Mouse (Mus musculus) MEL (cell line): ENCODE data around the gene Tnfrsf8. TPM values are rescaled to one million over a fixed set of nuclear protein-coding genes. Genes with fewer than 3 reads are reported as not detected.

ENCODE experiments used
- DNase-seq: peaks from one replicate; pipeline ENCODE4 v3.0.0; 2011; ENCODE audit warnings: low read depth, low spot score
- H3K27ac ChIP-seq: 2 replicates; pipeline ENCODE4 v1.5.1; 2012; ENCODE audit warnings: low read depth, mild to moderate bottlenecking, control low read depth, low read length, moderate library complexity; ENCODE audit not compliant: control insufficient read depth
- H3K27me3 ChIP-seq, 2 experiments: fragments of 150-350 bp in 1 of 2; sonication (generic) in 1 of 2; 2 replicates each; pipeline ENCODE4 v1.6.1; 2012; ENCODE audit warnings: low read length in 2 of 2, mild to moderate bottlenecking in 2 of 2, improper control_type of control experiment in 1 of 2, moderate library complexity in 1 of 2; ENCODE audit not compliant: insufficient read depth in 2 of 2, control insufficient read depth in 1 of 2
- H3K36me3 ChIP-seq, 2 experiments: 2 replicates each; pipeline ENCODE4 v1.6.1; 2012 to 2014; ENCODE audit warnings: low read length in 2 of 2, improper control_type of control experiment in 1 of 2, inconsistent platforms in 1 of 2, mild to moderate bottlenecking in 1 of 2; ENCODE audit not compliant: insufficient read depth in 2 of 2, control insufficient read depth in 1 of 2
- H3K4me1 ChIP-seq, 2 experiments: fragments of 150-350 bp in 1 of 2; sonication (generic) in 1 of 2; 2 replicates each; pipeline ENCODE4 v1.6.1; 2012; ENCODE audit warnings: low read length in 2 of 2, improper control_type of control experiment in 1 of 2, mild to moderate bottlenecking in 1 of 2; ENCODE audit not compliant: insufficient read depth in 2 of 2, control insufficient read depth in 1 of 2
- H3K4me3 ChIP-seq, 2 experiments: fragments of 150-350 bp in 1 of 2; sonication (generic) in 1 of 2; 2 replicates each; pipeline ENCODE4 v1.5.1; 2012; ENCODE audit warnings: low read depth in 2 of 2, low read length in 2 of 2, mild to moderate bottlenecking in 2 of 2, moderate library complexity in 2 of 2, control low read depth in 1 of 2, improper control_type of control experiment in 1 of 2; ENCODE audit not compliant: control insufficient read depth in 1 of 2, insufficient read depth in 1 of 2
- H3K79me2 ChIP-seq: 2 replicates; pipeline ENCODE4 v1.6.1; 2012; ENCODE audit warnings: mild to moderate bottlenecking, low read length, moderate library complexity; ENCODE audit not compliant: control insufficient read depth, poor library complexity, insufficient read depth
- H3K9ac ChIP-seq: 2 replicates; pipeline ENCODE4 v1.6.1; 2012; ENCODE audit warnings: low read depth, mild to moderate bottlenecking, control low read depth, low read length, moderate library complexity; ENCODE audit not compliant: control insufficient read depth, poor library complexity, severe bottlenecking
- H3K9me3 ChIP-seq: fragments of 150-350 bp; sonication (generic); replicated peaks from 2 replicates; pipeline ENCODE4 v1.6.1; 2012; ENCODE audit warnings: mild to moderate bottlenecking, low read length, improper control_type of control experiment, moderate library complexity; ENCODE audit not compliant: insufficient read depth
- BHLHE40 ChIP-seq: IDR thresholded peaks from 2 replicates; pipeline ENCODE4 v1.6.1; 2012; ENCODE audit warnings: low read depth, mild to moderate bottlenecking, inconsistent platforms, low read length, improper control_type of control experiment, borderline replicate concordance
- CTCF ChIP-seq, 3 experiments: IDR thresholded peaks in 2 of 3; conservative IDR thresholded peaks in 1 of 3; 2 replicates each; pipeline ENCODE4 v1.5.1; 2011 to 2012; ENCODE audit warnings: low read length in 3 of 3, low read depth in 2 of 3, mild to moderate bottlenecking in 2 of 3, improper control_type of control experiment in 1 of 3, inconsistent platforms in 1 of 3, mixed read lengths in 1 of 3, moderate library complexity in 1 of 3; ENCODE audit not compliant: control insufficient read depth in 1 of 3, insufficient read depth in 1 of 3, poor library complexity in 1 of 3, severe bottlenecking in 1 of 3
- ELF1 ChIP-seq: IDR thresholded peaks from 2 replicates; pipeline ENCODE4 v1.6.1; 2014; ENCODE audit warnings: low read depth, mild to moderate bottlenecking, inconsistent platforms, low read length, improper control_type of control experiment, moderate library complexity
- EP300 ChIP-seq, 2 experiments: IDR thresholded peaks; 2 replicates each; pipeline ENCODE4 v1.6.1; 2011; ENCODE audit warnings: improper control_type of control experiment in 2 of 2, low read length in 2 of 2, low read depth in 1 of 2, mild to moderate bottlenecking in 1 of 2
- ETS1 ChIP-seq: IDR thresholded peaks from 2 replicates; pipeline ENCODE4 v1.6.1; 2012; ENCODE audit warnings: low read depth, mild to moderate bottlenecking, inconsistent platforms, low read length, improper control_type of control experiment, moderate library complexity
- GABPA ChIP-seq: IDR thresholded peaks from 2 replicates; pipeline ENCODE4 v1.6.1; 2012; ENCODE audit warnings: low read depth, mild to moderate bottlenecking, inconsistent platforms, low read length, improper control_type of control experiment, moderate library complexity
- GATA1 ChIP-seq: IDR thresholded peaks from 2 replicates; pipeline ENCODE4 v1.6.1; 2011; ENCODE audit warnings: low read depth, low read length, improper control_type of control experiment
- HCFC1 ChIP-seq: IDR thresholded peaks from 2 replicates; pipeline ENCODE4 v1.6.1; 2012; ENCODE audit warnings: low read depth, mild to moderate bottlenecking, inconsistent platforms, low read length, improper control_type of control experiment, moderate library complexity
- JUND ChIP-seq: IDR thresholded peaks from 2 replicates; pipeline ENCODE4 v1.6.1; 2011; ENCODE audit warnings: low read depth, mild to moderate bottlenecking, improper control_type of control experiment, low read length
- KAT2A ChIP-seq: conservative IDR thresholded peaks from 2 replicates; pipeline ENCODE4 v1.6.1; 2012; ENCODE audit warnings: low read depth, low read length, improper control_type of control experiment, inconsistent platforms
- MAFK ChIP-seq: IDR thresholded peaks from 2 replicates; pipeline ENCODE4 v1.6.1; 2011; ENCODE audit warnings: low read depth, mild to moderate bottlenecking, low read length, improper control_type of control experiment, borderline replicate concordance
- MAX ChIP-seq: IDR thresholded peaks from 2 replicates; pipeline ENCODE4 v1.6.1; 2011; ENCODE audit warnings: low read length, improper control_type of control experiment
- MAZ ChIP-seq: IDR thresholded peaks from 2 replicates; pipeline ENCODE4 v1.6.1; 2012; ENCODE audit warnings: low read depth, mild to moderate bottlenecking, inconsistent platforms, low read length, improper control_type of control experiment
- MEF2A ChIP-seq: IDR thresholded peaks from 2 replicates; pipeline ENCODE4 v1.6.1; 2014; ENCODE audit warnings: low read depth, mild to moderate bottlenecking, inconsistent platforms, low read length, improper control_type of control experiment; ENCODE audit not compliant: poor library complexity, insufficient replicate concordance, severe bottlenecking; ENCODE audit errors: extremely low read depth
- MXI1 ChIP-seq: IDR thresholded peaks from 2 replicates; pipeline ENCODE4 v1.6.1; 2011; ENCODE audit warnings: mild to moderate bottlenecking, low read depth, low read length, improper control_type of control experiment
- NELFE ChIP-seq: IDR thresholded peaks from 2 replicates; pipeline ENCODE4 v1.6.1; 2011; ENCODE audit warnings: low read depth, low read length, improper control_type of control experiment
- POLR2A ChIP-seq, 2 experiments: IDR thresholded peaks; 2 replicates each; pipeline ENCODE4 v1.6.1; 2011 to 2012; ENCODE audit warnings: low read length in 2 of 2, mild to moderate bottlenecking in 2 of 2, control low read depth in 1 of 2, improper control_type of control experiment in 1 of 2, low read depth in 1 of 2, moderate library complexity in 1 of 2; ENCODE audit not compliant: control insufficient read depth in 1 of 2, insufficient read depth in 1 of 2, poor library complexity in 1 of 2
- POLR2AphosphoS2 ChIP-seq: IDR thresholded peaks from 2 replicates; pipeline ENCODE4 v1.6.1; 2011; ENCODE audit warnings: low read length, improper control_type of control experiment
- POLR2AphosphoS5 ChIP-seq: IDR thresholded peaks from 2 replicates; pipeline ENCODE4 v1.6.1; 2012; ENCODE audit warnings: low read depth, borderline replicate concordance, mild to moderate bottlenecking, inconsistent platforms, low read length, moderate library complexity, mixed read lengths
- RAD21 ChIP-seq: IDR thresholded peaks from 2 replicates; pipeline ENCODE4 v1.6.1; 2011; ENCODE audit warnings: mild to moderate bottlenecking, low read depth, low read length, improper control_type of control experiment
- SIN3A ChIP-seq: IDR thresholded peaks from 2 replicates; pipeline ENCODE4 v1.6.1; 2012; ENCODE audit warnings: low read length, improper control_type of control experiment, inconsistent platforms
- SMC3 ChIP-seq: IDR thresholded peaks from 2 replicates; pipeline ENCODE4 v1.6.1; 2011; ENCODE audit warnings: low read depth, low read length, improper control_type of control experiment
- TBP ChIP-seq: IDR thresholded peaks from 2 replicates; pipeline ENCODE4 v1.8.0; 2011; ENCODE audit warnings: low read depth, low read length, improper control_type of control experiment
- TCF12 ChIP-seq: IDR thresholded peaks from 2 replicates; pipeline ENCODE4 v1.6.1; 2014; ENCODE audit warnings: low read depth, mild to moderate bottlenecking, inconsistent platforms, low read length, improper control_type of control experiment, moderate library complexity
- USF2 ChIP-seq, 2 experiments: IDR thresholded peaks; 2 replicates each; pipeline ENCODE4 v1.6.1; 2011 to 2012; ENCODE audit warnings: improper control_type of control experiment in 2 of 2, low read length in 2 of 2, borderline replicate concordance in 1 of 2, inconsistent platforms in 1 of 2, low read depth in 1 of 2, mild to moderate bottlenecking in 1 of 2; ENCODE audit not compliant: insufficient read depth in 1 of 2
- ZKSCAN1 ChIP-seq: IDR thresholded peaks from 2 replicates; pipeline ENCODE4 v1.6.1; 2012; ENCODE audit warnings: low read depth, mild to moderate bottlenecking, inconsistent platforms, low read length, improper control_type of control experiment, moderate library complexity
- ZNF384 ChIP-seq: IDR thresholded peaks from 2 replicates; pipeline ENCODE4 v1.6.1; 2012; ENCODE audit warnings: low read depth, mild to moderate bottlenecking, inconsistent platforms, low read length, improper control_type of control experiment
- polyA plus RNA-seq, 2 experiments: library from polyadenylated mRNA; stranded (reverse) in 1 of 2; unstranded in 1 of 2; fragments of >175 nt in 1 of 2; fragments of >200 nt in 1 of 2; gene quantifications; 2 replicates each; pipeline versions ENCODE4 v1.2.1 to v1.2.4; 2012; ENCODE audit warnings: low replicate concordance in 2 of 2, low read depth in 1 of 2; ENCODE audit not compliant: insufficient read length in 2 of 2, insufficient read depth in 1 of 2, missing spikeins in 1 of 2
- total RNA-seq: library from RNA; depleted of rRNA; stranded (reverse); fragments of 300-350 nt; gene quantifications from 2 replicates; pipeline ENCODE4 v1.2.3, GENCODE M21; 2012

Tnfrsf8 gene
- total and polyA plus RNA-seq, 3 experiments: not detected

DNA sequence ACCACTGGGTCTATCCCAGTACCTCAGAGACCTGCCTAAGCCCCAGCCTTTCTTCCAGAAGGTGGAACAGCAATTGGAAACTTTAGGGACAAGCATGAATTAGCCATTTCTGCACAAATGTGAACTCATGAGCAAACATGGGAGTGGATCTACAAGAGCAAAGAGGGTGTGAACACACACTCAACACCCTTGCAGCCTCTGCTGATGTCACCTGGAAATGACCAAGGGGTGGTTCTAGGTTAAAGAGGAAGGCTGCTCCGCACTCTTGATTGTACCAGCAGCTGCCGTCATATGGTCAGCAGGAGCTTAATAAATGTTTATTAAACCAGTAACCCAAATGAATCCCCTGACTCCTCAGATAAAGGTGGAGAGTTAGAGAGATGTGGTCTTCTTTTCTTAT lies 84.3 kb downstream of the Tnfrsf8 start:
- no peak overlapping the region for H3K27ac ChIP-seq

DNA sequence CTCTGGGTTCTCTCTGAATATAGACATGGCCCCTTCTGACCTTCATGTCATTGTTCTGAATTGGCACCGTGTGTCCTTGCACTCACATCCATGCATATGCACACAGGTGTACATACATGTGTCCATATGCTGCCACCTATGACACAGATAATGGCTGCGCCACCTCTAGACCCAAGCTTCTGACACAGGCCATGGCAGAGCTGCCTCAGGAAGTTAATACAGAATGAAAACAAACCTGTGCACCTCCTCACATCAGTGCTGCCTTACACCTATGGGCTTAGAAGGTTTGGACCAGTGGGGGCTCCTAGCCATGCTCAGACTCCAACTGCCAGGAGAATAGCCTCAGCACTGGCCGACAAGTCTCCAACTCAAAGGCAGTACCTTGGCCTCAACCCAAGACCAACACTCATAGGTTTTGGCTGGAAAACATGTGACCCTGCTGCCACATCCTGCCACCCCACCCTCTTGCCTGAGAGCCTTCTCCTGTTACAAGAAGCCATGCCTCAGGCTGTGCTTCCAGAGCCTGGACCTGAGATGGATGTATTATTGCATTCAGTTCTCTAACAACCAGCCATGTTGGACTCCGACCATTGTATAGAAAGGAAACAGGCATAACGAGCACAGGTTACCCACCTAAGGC lies 85.3 kb downstream of the Tnfrsf8 start:
- Histone ChIP-seq H3K79me2 (no peaks in the 10 kb centered on the region), H3K27ac (no peak overlapping the region), H3K9me3 (no peaks in the 10 kb centered on the region), H3K4me1 (no peaks in the 10 kb centered on the region), H3K27me3 (no peaks in the 10 kb centered on the region), H3K36me3 (no peaks in the 10 kb centered on the region), H3K9ac (no peak overlapping the region), H3K4me3 (no peak overlapping the region)
- TF ChIP-seq MAFK (no peak), GABPA (no peak), EP300 (IDR thresholded peaks at IDR 0.05; ENCODE audit: low read depth in 1 of 2, low read length in 2 of 2) (no peak), POLR2AphosphoS5 (no peak), JUND (no peak), MEF2A (no peak), HCFC1 (no peak), MAZ (no peak), BHLHE40 (no peak), MXI1 (no peak), SIN3A (no peak), ZNF384 (no peak), POLR2A (IDR thresholded peaks at IDR 0.05; ENCODE audit: control insufficient read depth in 1 of 2, insufficient read depth in 1 of 2, low read depth in 1 of 2, low read length in 2 of 2, poor library complexity in 1 of 2) (no peak), KAT2A (no peak), USF2 (IDR thresholded peaks at IDR 0.05; ENCODE audit: borderline replicate concordance in 1 of 2, insufficient read depth in 1 of 2, low read depth in 1 of 2, low read length in 2 of 2) (no peak), TCF12 (no peak)
- DNase-seq: no peak

More for the DNA sequence above, 84.3 kb downstream of the Tnfrsf8 start:
- no peaks in the 10 kb centered on the region for H3K4me1 ChIP-seq
- no peak overlapping the region for H3K4me3 ChIP-seq
- no peak for DNase-seq
- no peaks in the 10 kb centered on the region for H3K27me3 ChIP-seq
- H3K79me2 ChIP-seq: no peaks in the 10 kb centered on the region
- no peak overlapping the region for H3K9ac ChIP-seq
- H3K36me3 ChIP-seq: no peaks in the 10 kb centered on the region
- H3K9me3 ChIP-seq: no peaks in the 10 kb centered on the region
- TF ChIP-seq CTCF (IDR thresholded peaks at IDR 0.05 in 2 of 3, conservative IDR thresholded peaks at IDR 0.05 in 1 of 3; ENCODE audit: control insufficient read depth in 1 of 3, insufficient read depth in 1 of 3, low read depth in 2 of 3, low read length in 3 of 3, poor library complexity in 1 of 3, severe bottlenecking in 1 of 3): no peak
- no peak for TF ChIP-seq NELFE
- no peak for TF ChIP-seq MAFK
- no peak for TF ChIP-seq EP300 (IDR thresholded peaks at IDR 0.05; ENCODE audit: low read depth in 1 of 2, low read length in 2 of 2)
- TF ChIP-seq JUND: no peak
- no peak for TF ChIP-seq ETS1
- no peak for TF ChIP-seq SMC3
- TF ChIP-seq POLR2AphosphoS2: no peak
- TF ChIP-seq TBP: no peak
- no peak for TF ChIP-seq GATA1
- TF ChIP-seq ELF1: no peak
- no peak for TF ChIP-seq MAX
- TF ChIP-seq ZKSCAN1: no peak
- no peak for TF ChIP-seq KAT2A
- no peak for TF ChIP-seq MEF2A
- no peak for TF ChIP-seq HCFC1
- no peak for TF ChIP-seq RAD21
